Mouse (Mus musculus) erythroblast, embryonic 14.5 days (primary cell): Measurements from ENCODE around the gene Pard3.

Source experiments
- GATA1 ChIP-seq: IDR thresholded peaks from 2 replicates; pipeline ENCODE4 v1.6.1; 2012; ENCODE audit warnings: low read length, inconsistent platforms, mixed read lengths
- TAL1 ChIP-seq: IDR thresholded peaks from 3 replicates; pipeline ENCODE4 v1.6.1; 2012; ENCODE audit warnings: low read length, inconsistent platforms, mixed read lengths

DNA sequence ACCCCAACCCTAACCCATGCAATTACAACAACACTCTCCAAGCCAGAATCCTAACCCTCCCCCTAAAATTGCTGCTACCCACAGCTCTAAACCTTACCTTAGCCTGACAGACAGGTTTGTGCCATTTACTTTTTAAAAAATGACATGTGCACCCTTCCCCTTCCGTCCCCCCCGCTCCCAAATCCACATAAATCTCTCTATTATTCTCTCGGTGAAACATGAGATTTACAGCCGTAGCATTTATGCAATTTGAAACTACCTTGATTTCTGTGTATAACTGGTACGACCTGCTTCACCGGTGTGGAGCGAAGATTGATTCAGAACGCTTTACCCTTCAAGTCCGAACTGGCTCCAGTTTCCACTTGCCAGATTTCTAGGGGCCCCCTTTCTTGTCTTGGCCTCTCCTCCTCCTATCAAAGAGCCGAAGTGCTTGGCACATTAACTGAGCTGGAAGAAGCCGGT, 38.4 kb upstream of the Pard3 start:
- no peak for TF ChIP-seq GATA1
- TF ChIP-seq TAL1, result no peak
